Mouse (Mus musculus): ENCODE measurements around the gene Spic.

Gene Spic

GRCm38 (mm10) chr10:88684925-88685324, at the start of gene Spic:
Gene Spic (minus strand): TSS chr10:88685015.
- ChIA-PET POLR2A (interaction anchor here (0.6 to 4.2 kb wide), 18 partner anchors 9 to 329 kb away, joined by 3 to 70 read pairs (median 4); partner anchors contain the start of gene Chpt1 (in 2 of the 4)), CTCF (interaction anchor here in 2 of 4 experiments (0.7 to 1.3 kb wide), 4 partner anchors 24 to 171 kb away, joined by 4 read pairs; no protein-coding TSS in a partner anchor)

- ChIA-PET POLR2A (interaction anchor here in 2 of 4 experiments (0.8 to 2.6 kb wide), 11 partner anchors 8 to 228 kb away, joined by 3 to 14 read pairs (median 3); partner anchors contain the start of gene Chpt1 (in 1 of the 2)), CTCF (interaction anchor here in 1 of 4 experiments (0.8 kb wide), 1 partner anchor 56 kb away, joined by 6 read pairs; no protein-coding TSS in a partner anchor)
These were observed 47.5 kb upstream of the Spic start for GRCm38 (mm10) chr10:88732309-88732622.

DNA sequence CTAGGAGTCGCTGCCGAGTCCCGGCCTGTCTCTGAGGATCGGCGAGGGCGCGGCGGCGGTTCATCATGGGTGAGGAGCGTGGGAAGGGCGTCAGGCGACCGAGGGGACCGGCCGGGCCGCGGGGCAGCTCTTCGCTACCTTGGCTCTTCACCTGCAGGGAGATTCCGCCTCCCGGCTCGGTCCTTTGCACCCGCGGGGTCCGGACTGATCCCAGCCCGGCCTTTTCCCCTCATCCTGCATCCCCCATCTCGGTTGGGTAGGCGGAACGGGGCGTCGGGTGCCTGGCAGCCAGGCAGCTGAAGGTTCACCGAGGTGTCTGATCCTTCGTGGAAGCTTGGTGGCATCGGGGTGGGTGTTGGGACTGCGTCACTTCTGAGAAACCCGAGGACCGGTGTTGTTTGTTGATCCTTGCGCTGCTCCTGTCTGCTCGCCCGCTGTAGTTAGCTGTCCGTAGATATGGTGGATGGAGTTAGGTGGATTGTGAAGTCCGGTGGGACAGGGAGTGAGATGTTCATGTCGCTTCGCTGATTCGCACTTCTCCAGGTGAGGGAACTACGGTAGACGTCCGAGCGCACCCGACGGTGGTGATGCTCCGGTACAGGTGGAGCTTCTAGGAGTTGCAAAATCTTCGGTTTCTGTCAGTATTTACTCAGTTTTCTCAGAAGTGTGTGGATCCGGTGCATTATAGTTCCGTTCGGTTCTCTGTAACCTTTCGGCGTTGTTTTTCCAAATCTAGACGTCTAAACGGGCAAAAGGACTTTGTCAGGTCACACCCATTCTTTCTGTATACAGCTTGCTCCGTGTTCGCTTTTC, 46.9 kb upstream of the Spic start:
- CTCF ChIA-PET: interaction anchor here (0.8 to 1.7 kb wide), 4 partner anchors 55 to 356 kb away, joined by 3 to 6 read pairs (median 4); no protein-coding TSS in a partner anchor
- POLR2A ChIA-PET: interaction anchor here in 3 of 4 experiments (0.6 to 2.6 kb wide), 16 partner anchors 8 to 805 kb away, joined by 3 to 14 read pairs (median 4); partner anchors contain the start of genes Chpt1 (in 1 of the 3) and Sycp3 (in 1 of the 3)

DNA sequence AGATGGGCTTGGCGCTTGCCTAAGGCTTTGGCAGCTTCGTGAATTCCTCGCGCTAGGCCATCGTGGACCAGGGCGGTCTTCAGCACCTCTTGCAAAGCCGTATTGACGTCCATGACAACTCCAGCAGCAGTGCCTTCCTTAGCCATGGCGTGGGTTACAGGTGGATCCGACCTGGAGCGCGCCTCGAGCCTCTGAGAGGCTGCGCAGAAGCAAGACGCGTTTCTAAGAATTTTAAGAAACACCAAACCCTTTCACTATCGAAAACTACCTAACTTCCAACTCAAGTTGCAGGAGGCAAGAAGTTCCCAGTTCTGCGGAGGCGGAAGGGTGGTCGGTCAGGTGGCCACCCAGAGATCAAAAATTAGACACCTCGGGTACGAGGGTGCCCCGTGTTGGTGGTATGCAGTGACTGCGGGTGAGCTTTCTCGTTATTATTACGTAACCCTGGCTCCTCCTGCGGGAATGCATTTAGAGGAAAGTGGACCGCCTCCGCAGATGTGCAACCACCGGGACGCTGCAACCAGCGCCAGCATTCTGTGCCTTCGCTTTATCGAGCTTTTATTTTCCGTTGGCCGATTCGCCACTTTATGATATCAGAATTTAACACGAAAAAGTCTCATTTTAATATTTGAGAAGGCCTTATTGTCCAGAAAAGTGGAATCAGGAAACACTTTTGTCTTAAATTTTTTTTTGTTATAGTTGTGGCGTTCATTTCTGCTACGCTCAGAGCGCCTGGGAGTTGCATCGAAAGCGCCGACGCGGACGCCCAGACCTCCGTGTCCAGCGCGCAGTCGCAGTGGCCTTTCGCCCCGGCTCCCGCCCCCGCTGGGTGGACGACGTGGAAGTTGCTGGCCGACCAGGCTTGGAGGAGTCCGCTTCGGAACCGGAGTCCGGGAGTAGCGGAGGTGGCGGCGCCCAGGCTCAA, 46.0 kb upstream of the Spic start, which contains the start of gene Arl1:
Gene Arl1 (plus strand): TSS at position 288 of the 925 bp plus-strand sequence.
- CTCF ChIA-PET: interaction anchor here in 3 of 4 experiments (0.5 to 1.7 kb wide), 4 partner anchors 104 to 428 kb away, joined by 3 to 5 read pairs (median 4); no protein-coding TSS in a partner anchor
- POLR2A ChIA-PET: interaction anchor here in 3 of 4 experiments (0.5 to 2.6 kb wide), 21 partner anchors 8 to 804 kb away, joined by 3 to 14 read pairs (median 4); partner anchors contain the start of genes Chpt1 (in 1 of the 3) and Sycp3 (in 1 of the 3)

DNA sequence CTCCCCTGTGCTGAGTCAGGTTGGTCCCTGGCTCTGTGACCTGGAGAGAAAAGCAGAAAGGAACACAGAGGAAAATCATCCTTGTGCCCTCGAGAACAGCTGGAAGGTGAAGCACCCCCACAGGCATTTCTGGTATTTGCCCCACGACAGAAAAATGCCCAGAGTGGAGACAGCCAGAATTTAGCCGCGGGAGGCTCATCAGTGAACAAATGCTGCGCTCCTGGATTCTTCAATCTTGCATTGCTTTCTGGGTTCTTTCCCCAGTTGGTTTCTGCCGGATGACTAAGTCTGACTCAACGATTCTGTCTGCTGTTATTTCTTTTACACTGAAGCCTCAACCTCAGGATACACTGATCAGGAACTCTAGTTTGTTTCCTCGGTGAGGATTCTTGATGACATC, 43.4 kb upstream of the Spic start:
- POLR2A ChIA-PET: interaction anchor here in 2 of 4 experiments (0.5 to 1.1 kb wide), 3 partner anchors 19 to 54 kb away, joined by 3 read pairs; no protein-coding TSS in a partner anchor

DNA sequence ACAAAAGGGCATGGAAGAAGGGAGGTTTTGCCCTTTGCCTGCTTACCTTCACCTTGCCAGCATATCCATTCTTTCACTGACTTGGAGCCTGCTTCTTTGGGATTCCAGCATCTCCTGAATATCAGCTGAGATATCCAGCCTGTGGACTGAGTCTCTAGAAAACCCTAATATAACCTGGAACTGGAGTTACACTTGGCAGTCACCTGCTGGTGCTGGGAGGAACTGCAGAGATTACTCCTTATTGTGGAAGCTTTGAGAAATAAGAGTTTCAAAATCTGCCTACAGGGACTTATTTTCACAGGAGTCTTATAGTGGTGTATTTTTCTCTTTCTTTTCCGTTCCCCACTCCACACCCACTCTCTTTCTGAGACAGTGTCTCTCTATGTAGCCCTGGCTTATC, 42.3 kb upstream of the Spic start:
- ChIA-PET CTCF (interaction anchor here in 3 of 4 experiments (0.6 to 1.4 kb wide), 8 partner anchors 11 to 351 kb away, joined by 3 to 5 read pairs (median 3); no protein-coding TSS in a partner anchor), POLR2A (interaction anchor here in 2 of 4 experiments (0.5 to 1.0 kb wide), 2 partner anchors 11 to 18 kb away, joined by 3 to 4 read pairs; no protein-coding TSS in a partner anchor)

More for the DNA sequence above, 43.4 kb upstream of the Spic start:
- CTCF ChIA-PET: interaction anchor here in 3 of 4 experiments (0.5 to 1.4 kb wide), 4 partner anchors 10 to 214 kb away, joined by 3 to 5 read pairs (median 4); no protein-coding TSS in a partner anchor

DNA sequence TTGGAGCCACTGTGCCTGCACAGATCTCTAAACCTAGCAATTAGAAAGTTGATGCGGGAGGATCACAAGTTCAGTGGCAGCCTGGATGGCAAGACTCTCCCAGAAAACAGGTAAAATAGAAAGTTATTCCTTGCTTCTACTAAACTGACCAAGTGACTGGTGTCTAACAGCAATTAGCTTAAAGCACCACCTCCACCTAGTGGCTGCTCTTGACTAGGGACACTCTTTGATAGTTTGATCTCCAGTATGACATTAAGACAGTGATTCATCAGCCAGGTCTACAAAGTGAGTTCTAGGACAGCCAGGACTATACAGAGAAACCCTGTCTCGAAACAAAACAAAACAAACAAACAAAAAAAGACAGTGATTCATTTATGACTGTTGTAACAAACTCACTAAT, 40.5 kb upstream of the Spic start:
- ChIA-PET POLR2A (interaction anchor here in 1 of 4 experiments (1.5 to 1.6 kb wide), 2 partner anchors 23 to 53 kb away, joined by 3 to 5 read pairs; no protein-coding TSS in a partner anchor), CTCF (interaction anchor here (0.5 to 1.7 kb wide), 13 partner anchors 11 to 348 kb away, joined by 3 to 7 read pairs (median 3); partner anchors contain the start of genes Chpt1 (in 1 of the 4) and Spic (in 1 of the 4))

- ChIA-PET POLR2A (no interaction called here), CTCF (no interaction called here)
These were observed 34.8 kb upstream of the Spic start for GRCm38 (mm10) chr10:88719618-88720017.

DNA sequence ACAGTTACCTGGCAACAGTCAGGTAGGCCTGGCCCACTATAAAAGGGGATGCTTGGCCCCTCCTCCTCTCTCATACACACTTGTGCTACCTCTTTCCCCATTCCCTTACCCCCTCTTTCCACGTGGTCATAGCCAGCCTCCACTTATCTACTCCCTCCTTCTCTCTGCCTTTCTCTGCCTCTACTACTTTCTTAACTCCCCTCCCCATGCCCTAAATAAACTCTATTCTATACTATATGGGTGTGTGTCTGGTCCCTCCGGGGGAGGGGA, 32.9 kb upstream of the Spic start:
- CTCF ChIA-PET: interaction anchor here in 2 of 4 experiments (0.6 to 1.1 kb wide), 2 partner anchors 9 to 170 kb away, joined by 3 to 4 read pairs; no protein-coding TSS in a partner anchor
- POLR2A ChIA-PET: interaction anchor here in 3 of 4 experiments (0.5 to 2.7 kb wide), 12 partner anchors 9 to 199 kb away, joined by 3 to 21 read pairs (median 4); partner anchors contain the start of gene Spic (in 1 of the 3)

DNA sequence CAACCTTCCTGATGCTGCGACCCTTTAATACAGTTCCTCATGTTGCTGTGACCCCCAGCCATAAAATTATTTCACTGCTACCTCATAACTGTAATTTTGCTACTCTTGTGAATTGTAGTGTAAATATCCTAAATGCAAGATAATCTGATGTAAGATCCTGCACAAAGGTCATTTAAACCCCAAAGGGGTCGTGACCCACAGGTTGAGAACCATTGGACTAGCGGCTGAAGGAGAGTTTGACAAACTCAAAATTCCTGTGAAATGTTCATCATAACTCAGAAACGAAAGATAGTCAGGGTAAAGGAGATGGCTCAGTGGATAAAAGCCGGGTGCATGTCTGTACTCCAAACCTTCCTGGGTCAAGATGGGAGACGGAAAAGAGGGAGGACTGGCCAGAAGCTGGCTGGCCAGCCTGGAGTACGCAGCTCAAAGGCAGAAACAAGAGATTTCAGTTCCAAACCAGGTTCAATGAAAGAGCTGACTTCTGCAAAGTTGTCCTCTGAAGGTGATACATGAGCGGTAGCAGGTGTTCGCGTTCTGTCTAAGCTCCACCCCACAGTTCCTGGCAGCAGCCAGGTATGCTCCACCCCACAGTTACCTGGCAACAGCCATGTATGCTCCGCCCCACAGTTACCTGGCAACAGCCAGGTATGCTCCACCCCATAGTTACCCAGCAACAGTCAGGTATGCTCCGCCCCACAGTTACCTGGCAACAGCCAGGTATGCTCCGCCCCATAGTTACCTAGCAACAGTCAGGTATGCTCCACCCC, 32.4 kb upstream of the Spic start:
- POLR2A ChIA-PET: interaction anchor here (0.5 to 2.7 kb wide), 14 partner anchors 8 to 199 kb away, joined by 3 to 21 read pairs (median 4); partner anchors contain the start of gene Spic (in 1 of the 4)

GRCm38 (mm10) chr10:88715621-88716020, 30.8 kb upstream of the Spic start:
- ChIA-PET CTCF (no interaction called here), POLR2A (interaction anchor here in 3 of 4 experiments (0.6 to 2.7 kb wide), 3 partner anchors 10 to 14 kb away, joined by 4 to 21 read pairs (median 9); no protein-coding TSS in a partner anchor)

More for the DNA sequence above, 32.4 kb upstream of the Spic start:
- CTCF ChIA-PET: interaction anchor here in 2 of 4 experiments (0.6 to 1.1 kb wide), 2 partner anchors 8 to 170 kb away, joined by 3 to 4 read pairs; no protein-coding TSS in a partner anchor

- ChIA-PET CTCF (interaction anchor here in 2 of 4 experiments (0.7 to 1.0 kb wide), 2 partner anchors 10 to 56 kb away, joined by 3 read pairs; no protein-coding TSS in a partner anchor), POLR2A (interaction anchor here in 1 of 4 experiments (0.8 to 0.9 kb wide), 2 partner anchors 14 to 211 kb away, joined by 3 to 4 read pairs; partner anchors contain the start of gene Chpt1)
These were observed 29.9 kb upstream of the Spic start for GRCm38 (mm10) chr10:88714744-88715143.

GRCm38 (mm10) chr10:88712359-88712758, 27.5 kb upstream of the Spic start:
- CTCF ChIA-PET: interaction anchor here in 1 of 4 experiments (0.5 kb wide), 1 partner anchor 480 kb away, joined by 3 read pairs; no protein-coding TSS in a partner anchor
- POLR2A ChIA-PET: interaction anchor here in 1 of 4 experiments (0.6 to 0.8 kb wide), 3 partner anchors 9 to 164 kb away, joined by 3 to 6 read pairs (median 4); no protein-coding TSS in a partner anchor

DNA sequence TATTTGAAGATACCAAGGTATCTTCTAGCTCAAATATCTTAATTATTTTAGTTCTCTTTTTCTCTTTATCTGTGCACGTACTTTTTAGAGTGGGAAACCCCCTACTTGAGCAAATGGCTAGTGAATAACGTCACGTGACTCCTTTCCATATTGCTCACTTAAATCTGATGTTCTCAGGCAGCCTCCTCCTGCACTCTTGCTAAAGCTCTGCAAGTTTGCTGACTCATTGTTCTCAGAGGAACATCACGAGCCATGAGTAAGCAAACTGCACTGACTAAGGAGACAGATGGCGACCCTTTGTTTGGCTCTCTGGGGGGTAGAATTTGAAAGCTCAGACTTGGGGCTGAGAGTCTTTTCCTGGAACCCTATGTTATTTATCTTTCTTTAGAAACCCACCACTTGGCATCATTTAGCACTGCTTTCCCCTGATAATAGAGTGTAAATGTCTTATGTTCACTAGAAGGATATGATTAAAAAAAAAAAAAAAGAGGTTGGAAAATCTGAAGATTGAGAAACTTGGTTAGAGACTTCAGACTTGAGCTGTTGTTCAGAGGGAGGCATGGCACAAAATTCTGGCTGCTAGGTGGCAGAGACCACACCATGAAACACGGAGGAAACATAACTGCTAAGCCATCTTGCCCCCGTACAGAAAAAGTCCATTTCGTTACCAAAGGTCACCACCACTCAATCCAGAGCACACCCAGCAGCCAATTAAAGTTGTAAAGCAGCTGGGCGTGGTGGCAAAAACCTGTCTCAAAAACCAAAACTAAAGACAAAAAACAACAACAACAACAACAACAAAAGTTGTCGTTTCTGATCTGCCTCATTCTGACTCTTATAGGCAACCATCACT, 24.1 kb upstream of the Spic start:
- ChIA-PET CTCF (interaction anchor here in 3 of 4 experiments (0.6 to 1.1 kb wide), 7 partner anchors 8 to 1739 kb away, joined by 3 to 6 read pairs (median 4); partner anchors contain the start of gene Spic (in 1 of the 3)), POLR2A (interaction anchor here in 3 of 4 experiments (0.5 to 9.2 kb wide), 34 partner anchors 8 to 331 kb away, joined by 3 to 70 read pairs (median 5); partner anchors contain the start of genes Spic (in 3 of the 3), Arl1 (in 1 of the 3) and Chpt1 (in 1 of the 3))

DNA sequence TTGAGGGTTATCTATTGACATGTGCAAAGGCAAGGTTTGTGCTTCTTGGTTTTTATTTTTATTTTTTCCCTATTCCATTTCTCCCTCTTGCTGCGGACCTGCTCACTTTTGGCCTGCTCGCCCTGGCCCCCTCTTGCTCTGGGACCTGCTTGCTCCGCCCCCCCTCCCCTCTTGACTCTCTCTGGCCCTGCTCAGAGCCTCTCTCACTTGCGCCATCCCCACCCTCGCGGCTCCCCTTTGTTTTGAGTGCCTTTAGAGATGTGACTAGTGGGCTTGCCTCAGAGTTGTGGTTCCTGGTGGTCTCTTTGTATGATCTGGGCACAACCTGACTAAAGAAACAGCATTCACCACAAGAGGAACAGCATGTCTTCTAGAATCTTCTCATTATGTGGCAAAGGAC, 16.1 kb upstream of the Spic start:
- POLR2A ChIA-PET: interaction anchor here in 3 of 4 experiments (0.6 to 9.2 kb wide), 17 partner anchors 8 to 197 kb away, joined by 3 to 70 read pairs (median 5); partner anchors contain the start of gene Spic (in 2 of the 3)

More for the DNA sequence above, 16.1 kb upstream of the Spic start:
- CTCF ChIA-PET: interaction anchor here in 1 of 4 experiments (0.5 kb wide), 1 partner anchor 187 kb away, joined by 3 read pairs; no protein-coding TSS in a partner anchor
